Mouse (Mus musculus) lung, embryonic 15.5 days (tissue): ENCODE measurements around the gene Thy1. TPM values are rescaled to one million over a fixed set of nuclear protein-coding genes. Genes with fewer than 3 reads are reported as not detected.
A peak's percentile ranks its signal among the peaks of the same experiment; 100 is the strongest.

Experiments
- ATAC-seq: fragments of 200-750 bp; cut with Nextera tagmentation; 2 replicates; pipeline ENCODE4 v1.8.0; 2017; ENCODE audit warnings: moderate number of reproducible peaks, borderline replicate concordance; ENCODE audit not compliant: low FRiP score, low TSS enrichment; ENCODE audit errors: extremely low read depth
- H3K27ac ChIP-seq: fragments of 300-500 bp; sonication (generic); 2 replicates; pipeline ENCODE4 v1.5.1; 2015; ENCODE audit warnings: moderate library complexity, mild to moderate bottlenecking, inconsistent platforms
- H3K27me3 ChIP-seq: fragments of 300-500 bp; sonication (generic); 2 replicates; pipeline ENCODE4 v1.6.1; 2015; ENCODE audit warnings: inconsistent platforms
- H3K36me3 ChIP-seq: fragments of 300-500 bp; sonication (generic); 2 replicates; pipeline ENCODE4 v1.6.1; 2015; ENCODE audit warnings: inconsistent platforms
- H3K4me1 ChIP-seq: fragments of 300-500 bp; sonication (generic); 2 replicates; pipeline ENCODE4 v1.6.1; 2015; ENCODE audit warnings: inconsistent platforms
- H3K4me2 ChIP-seq: fragments of 300-500 bp; sonication (generic); 2 replicates; pipeline ENCODE4 v1.6.1; 2015; ENCODE audit warnings: inconsistent platforms, mild to moderate bottlenecking, moderate library complexity
- H3K4me3 ChIP-seq: fragments of 300-500 bp; sonication (generic); 2 replicates; pipeline ENCODE4 v1.5.1; 2015; ENCODE audit warnings: mild to moderate bottlenecking, inconsistent platforms
- H3K9ac ChIP-seq: fragments of 300-500 bp; sonication (generic); 2 replicates; pipeline ENCODE4 v1.6.1; 2015; ENCODE audit warnings: inconsistent platforms
- H3K9me3 ChIP-seq: fragments of 300-500 bp; sonication (generic); 2 replicates; pipeline ENCODE4 v1.6.1; 2016; ENCODE audit warnings: inconsistent platforms
- WGBS: fragments of 180-500 bp; shearing (Covaris S2); methylation state at CpG from one replicate; pipeline ENCODE4 v1.1.7; 2015; 5-methylcytosine and 5-hydroxymethylcytosine counted together
- polyA plus RNA-seq: library from polyadenylated mRNA; unstranded; fragments of >200 nt; fragmentation: Nextera tagmentation; extraction: Ambion mirVana; gene quantifications from 2 replicates; pipeline ENCODE4 v1.2.1, GENCODE M21; 2015

Gene Thy1
- polyA plus RNA-seq, result 1.6 and 4.1 TPM in 2 replicates

DNA sequence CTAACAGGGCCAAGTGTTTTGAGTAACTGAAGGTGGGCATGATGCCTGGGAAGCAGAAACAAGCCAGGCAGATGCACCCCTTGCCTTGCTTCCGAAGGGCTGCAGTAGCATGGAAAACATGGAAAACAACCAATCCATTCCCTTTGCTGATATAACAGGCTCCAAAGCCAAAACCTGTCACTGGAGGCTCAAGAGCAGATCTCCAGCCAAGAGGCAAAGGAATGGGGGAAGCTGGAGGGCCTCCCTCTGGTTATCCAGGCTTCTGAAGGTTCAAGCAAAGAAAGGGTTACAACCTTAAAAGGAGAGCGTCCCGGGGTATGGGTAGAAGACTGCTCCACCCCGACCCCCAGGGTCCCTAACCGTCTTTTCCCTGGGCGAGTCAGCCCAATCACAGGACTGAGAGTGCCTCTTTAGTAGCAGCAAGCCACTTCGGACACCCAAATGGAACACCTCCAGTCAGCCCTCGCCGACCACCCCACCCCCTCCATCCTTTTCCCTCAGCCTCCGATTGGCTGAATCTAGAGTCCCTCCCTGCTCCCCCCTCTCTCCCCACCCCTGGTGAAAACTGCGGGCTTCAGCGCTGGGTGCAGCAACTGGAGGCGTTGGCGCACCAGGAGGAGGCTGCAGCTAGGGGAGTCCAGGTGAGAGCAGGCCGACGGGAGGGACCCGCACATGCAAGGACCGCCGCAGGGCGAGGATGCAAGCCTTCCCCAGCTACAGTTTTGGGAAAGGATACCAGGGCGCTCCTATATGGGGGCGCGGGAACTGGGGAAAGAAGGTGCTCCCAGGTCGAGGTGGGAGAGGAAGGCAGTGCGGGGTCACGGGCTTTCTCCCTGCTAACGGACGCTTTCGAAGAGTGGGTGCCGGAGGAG lies at the start of gene Thy1:
Gene Thy1 (plus strand): TSS at position 549 of the 872 bp plus-strand sequence.
- peaks cover 46% of the 10 kb centered on the region for H3K27me3 ChIP-seq
- H3K9ac ChIP-seq, result no peak within 1 kb of the TSS
- peak; percentile 46; the same call in 1 of the 2 replicates for ATAC-seq
- peak within 1 kb of the TSS; percentile 23 for H3K4me3 ChIP-seq
- H3K36me3 ChIP-seq, result no peaks in the 10 kb centered on the region
- H3K9me3 ChIP-seq, result no peaks in the 10 kb centered on the region
- under 1% methylated on average over 30 of the region's 30 CpGs for WGBS
- peak within 1 kb of the TSS; percentile 48 for H3K4me2 ChIP-seq
- H3K4me1 ChIP-seq, result peaks cover 10% of the 10 kb centered on the region
- H3K27ac ChIP-seq, result no peak within 1 kb of the TSS

DNA sequence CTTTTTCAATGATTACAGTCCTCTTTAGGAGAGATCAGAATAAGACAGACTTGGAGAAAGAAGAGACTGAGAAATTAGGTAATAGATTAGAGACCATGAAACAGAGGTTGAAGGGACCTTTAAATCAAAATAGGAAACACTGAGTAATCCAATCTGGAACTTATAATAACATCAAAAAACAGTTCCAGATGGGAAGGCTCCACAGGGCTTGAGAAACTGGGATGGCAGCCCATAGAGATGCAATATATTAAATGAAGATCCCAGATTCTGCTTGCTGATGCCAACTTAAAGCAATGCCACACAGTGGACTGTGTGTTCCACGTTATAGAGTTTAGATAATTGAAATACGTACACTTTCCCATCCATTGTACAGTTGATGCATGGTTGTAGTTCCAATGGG lies 45.5 kb upstream of the Thy1 start:
- peaks cover 11% of the 10 kb centered on the region for H3K4me1 ChIP-seq
- WGBS, result 82% methylated on average over 2 of the region's 2 CpGs
- H3K4me3 ChIP-seq, result no peak overlapping the region
- ATAC-seq, result no peak
- no peak overlapping the region for H3K27ac ChIP-seq
- H3K27me3 ChIP-seq, result no peaks in the 10 kb centered on the region
- H3K9ac ChIP-seq, result no peak overlapping the region
- no peak overlapping the region for H3K4me2 ChIP-seq
- H3K9me3 ChIP-seq, result no peaks in the 10 kb centered on the region
- no peaks in the 10 kb centered on the region for H3K36me3 ChIP-seq

DNA sequence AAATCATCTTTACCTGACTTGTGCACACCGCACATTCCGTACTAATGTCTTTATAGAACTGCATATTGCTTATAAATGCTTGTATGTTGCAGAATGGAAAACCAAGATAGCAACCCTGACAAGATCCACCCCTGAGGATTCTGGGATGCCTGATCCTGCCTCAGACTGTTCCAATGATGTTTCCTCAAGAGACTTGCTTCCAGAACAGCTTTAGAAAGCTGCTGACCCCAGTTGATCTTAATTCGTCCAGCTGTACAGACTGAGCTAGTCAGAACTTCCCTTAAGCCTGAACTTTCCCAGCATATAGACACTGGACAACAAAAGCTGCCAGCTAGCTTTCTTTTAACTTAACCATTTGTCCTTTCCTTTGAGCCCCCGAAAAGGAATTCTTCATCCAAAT lies 44.3 kb upstream of the Thy1 start:
- no peak overlapping the region for H3K27ac ChIP-seq
- no peak overlapping the region for H3K4me3 ChIP-seq
- no peaks in the 10 kb centered on the region for H3K36me3 ChIP-seq
- H3K4me1 ChIP-seq, result 0 out of 2 replicates have a peak, but pooled peaks cover under 1% of the 10 kb centered on the region
- no peak for ATAC-seq
- 79% methylated on average over 4 of the region's 4 CpGs for WGBS
- H3K9me3 ChIP-seq, result no peaks in the 10 kb centered on the region
- H3K9ac ChIP-seq, result no peak overlapping the region
- no peaks in the 10 kb centered on the region for H3K27me3 ChIP-seq
- H3K4me2 ChIP-seq, result no peak overlapping the region

DNA sequence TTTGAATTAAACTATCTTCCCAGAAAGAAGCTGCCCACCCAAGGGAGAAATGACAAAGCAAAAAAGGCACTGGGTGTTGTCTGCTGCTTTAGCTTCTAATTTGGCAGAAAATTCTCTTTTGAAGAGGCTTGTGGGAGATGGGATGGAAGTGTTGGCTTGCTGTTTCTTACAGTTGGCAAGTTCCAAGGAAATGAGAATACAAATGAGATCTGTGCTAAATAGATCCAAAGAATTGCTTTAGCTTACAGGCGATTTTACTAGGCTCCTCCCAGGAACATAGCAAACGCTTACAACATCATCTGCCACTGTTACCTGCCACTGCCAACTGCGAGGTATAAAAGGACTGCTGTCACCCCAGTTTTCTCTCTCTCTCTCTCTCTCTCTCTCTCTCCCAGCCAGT lies 38.8 kb upstream of the Thy1 start:
- no peak overlapping the region for H3K4me3 ChIP-seq
- no peak overlapping the region for H3K9ac ChIP-seq
- WGBS, result 68% methylated on average over 3 of the region's 3 CpGs
- no peaks in the 10 kb centered on the region for H3K9me3 ChIP-seq
- no peak overlapping the region for H3K27ac ChIP-seq
- ATAC-seq, result no peak
- H3K27me3 ChIP-seq, result no peaks in the 10 kb centered on the region
- H3K36me3 ChIP-seq, result no peaks in the 10 kb centered on the region
- no peaks in the 10 kb centered on the region for H3K4me1 ChIP-seq
- H3K4me2 ChIP-seq, result no peak overlapping the region

DNA sequence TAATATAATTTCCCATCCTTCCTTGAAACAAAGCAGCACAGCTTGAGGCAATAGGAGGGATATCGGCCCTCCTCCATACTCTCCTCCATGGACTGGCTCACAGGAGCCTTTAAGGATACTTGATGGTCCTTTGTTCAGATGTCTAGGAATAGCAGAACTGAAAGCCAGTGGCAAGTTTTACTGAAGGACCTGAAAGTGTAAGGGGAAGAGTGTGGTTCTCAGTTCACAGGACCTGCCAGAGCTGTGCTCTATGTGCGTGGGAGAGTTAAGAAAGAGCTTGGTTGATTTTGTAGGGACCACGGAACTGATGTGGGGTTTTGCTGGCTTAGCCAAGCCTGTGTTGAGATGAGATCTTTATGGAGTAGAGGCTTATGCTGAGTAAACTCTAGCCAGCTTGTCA lies 37.9 kb upstream of the Thy1 start:
- Histone ChIP-seq H3K9me3 (no peaks in the 10 kb centered on the region), H3K36me3 (no peaks in the 10 kb centered on the region), H3K4me1 (no peaks in the 10 kb centered on the region), H3K4me3 (no peak overlapping the region), H3K27ac (no peak overlapping the region), H3K27me3 (no peaks in the 10 kb centered on the region), H3K9ac (no peak overlapping the region), H3K4me2 (no peak overlapping the region)
- ATAC-seq, result no peak
- WGBS, result 82% methylated on average over 3 of the region's 3 CpGs

DNA sequence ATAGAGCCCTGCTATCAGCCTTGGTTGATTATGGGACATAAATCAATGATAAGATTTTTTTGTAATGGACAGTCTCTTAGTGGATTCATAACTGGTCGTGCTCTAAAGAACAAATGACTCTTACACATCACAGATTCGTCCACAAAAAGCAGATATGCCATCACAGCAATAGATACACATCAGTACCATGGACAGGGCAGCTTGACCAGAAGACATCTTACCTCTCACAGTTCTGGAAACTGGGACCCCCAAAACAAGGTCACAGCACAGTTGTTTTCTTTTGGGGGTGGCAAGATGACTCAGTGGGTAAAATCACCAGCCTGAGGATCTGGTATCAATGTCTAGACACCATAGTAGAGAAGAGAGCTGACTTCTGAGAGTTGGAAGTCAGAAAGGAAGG lies 35.9 kb upstream of the Thy1 start:
- H3K27ac ChIP-seq, result no peak overlapping the region
- H3K27me3 ChIP-seq, result no peaks in the 10 kb centered on the region
- no peak for ATAC-seq
- no peak overlapping the region for H3K4me2 ChIP-seq
- H3K9me3 ChIP-seq, result no peaks in the 10 kb centered on the region
- WGBS, result 45% methylated on average over 2 of the region's 2 CpGs
- H3K4me1 ChIP-seq, result no peaks in the 10 kb centered on the region
- H3K36me3 ChIP-seq, result no peaks in the 10 kb centered on the region
- no peak overlapping the region for H3K9ac ChIP-seq
- no peak overlapping the region for H3K4me3 ChIP-seq

DNA sequence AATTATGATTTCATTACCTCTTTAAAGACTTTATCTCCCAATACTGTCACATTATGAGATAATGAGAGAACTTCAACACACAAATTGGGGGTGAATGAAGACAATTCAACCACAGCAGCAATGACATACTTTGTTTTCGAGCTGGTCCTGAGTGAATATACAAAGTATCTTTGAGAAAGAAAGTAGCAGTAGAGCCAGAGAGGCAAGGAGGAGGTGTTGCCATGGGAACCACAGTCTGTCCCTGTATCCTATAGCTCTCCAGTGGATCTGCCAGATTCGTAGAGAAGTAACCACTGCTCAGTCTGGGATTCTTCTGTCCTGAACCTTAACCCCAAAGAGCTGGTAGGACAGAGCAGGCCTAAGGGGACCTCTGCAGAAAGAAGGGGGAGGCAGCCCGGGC lies 35.2 kb upstream of the Thy1 start:
- 59% methylated on average over 3 of the region's 3 CpGs for WGBS

DNA sequence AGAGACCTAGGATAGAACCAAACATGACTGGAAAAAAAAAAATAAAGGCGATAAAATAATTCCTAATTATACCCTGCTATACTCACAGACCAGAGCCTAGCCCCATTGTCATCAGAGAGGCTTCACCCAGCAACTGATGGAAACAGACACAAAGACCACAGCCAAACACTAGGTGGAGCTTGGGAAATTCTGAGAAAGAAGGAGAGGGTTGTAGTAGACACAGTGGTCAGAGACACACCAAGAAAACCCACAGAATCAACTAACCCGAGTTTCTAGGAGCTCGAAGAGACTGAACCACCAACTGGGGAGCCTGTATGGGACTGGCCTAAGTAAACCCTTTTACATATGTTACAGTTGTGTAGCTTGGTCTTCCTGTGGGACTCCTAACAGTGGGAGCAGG lies 32.3 kb upstream of the Thy1 start:
- H3K4me2 ChIP-seq, result no peak overlapping the region
- no peak for ATAC-seq
- WGBS, result 76% methylated on average over 3 of the region's 3 CpGs
- H3K27me3 ChIP-seq, result no peaks in the 10 kb centered on the region
- H3K4me3 ChIP-seq, result no peak overlapping the region
- no peak overlapping the region for H3K27ac ChIP-seq
- H3K9ac ChIP-seq, result no peak overlapping the region
- no peaks in the 10 kb centered on the region for H3K9me3 ChIP-seq
- H3K36me3 ChIP-seq, result no peaks in the 10 kb centered on the region
- no peaks in the 10 kb centered on the region for H3K4me1 ChIP-seq

More for the DNA sequence above, 35.2 kb upstream of the Thy1 start:
- Histone ChIP-seq H3K4me3 (no peak overlapping the region), H3K27ac (no peak overlapping the region), H3K27me3 (no peaks in the 10 kb centered on the region), H3K36me3 (no peaks in the 10 kb centered on the region), H3K9ac (no peak overlapping the region), H3K9me3 (no peaks in the 10 kb centered on the region), H3K4me1 (no peaks in the 10 kb centered on the region), H3K4me2 (no peak overlapping the region)
- ATAC-seq, result no peak

DNA sequence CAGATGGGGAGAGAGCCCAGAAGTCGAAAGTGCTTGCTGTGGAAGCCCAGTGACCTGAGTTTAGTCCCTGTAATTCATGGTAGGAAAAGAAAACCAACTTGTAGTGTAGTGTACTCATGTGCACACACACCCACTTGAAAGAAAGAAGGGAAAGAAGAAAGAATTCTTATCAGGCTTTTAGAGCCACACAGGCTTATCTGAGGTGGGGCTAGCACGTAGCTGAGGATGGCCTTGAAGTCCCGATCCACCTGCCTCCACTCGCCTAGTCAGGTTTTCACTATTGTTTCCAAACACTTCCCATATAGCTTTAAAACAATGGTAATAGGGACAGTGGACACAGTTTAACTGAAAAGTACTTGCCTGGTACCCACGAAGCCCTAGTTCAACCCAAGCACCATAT lies 31.5 kb upstream of the Thy1 start:
- H3K9me3 ChIP-seq, result no peaks in the 10 kb centered on the region
- no peak overlapping the region for H3K4me3 ChIP-seq
- no peak overlapping the region for H3K4me2 ChIP-seq
- WGBS, result 59% methylated on average over 5 of the region's 5 CpGs
- H3K36me3 ChIP-seq, result no peaks in the 10 kb centered on the region
- no peak for ATAC-seq
- H3K27me3 ChIP-seq, result no peaks in the 10 kb centered on the region
- H3K4me1 ChIP-seq, result no peaks in the 10 kb centered on the region
- no peak overlapping the region for H3K27ac ChIP-seq
- no peak overlapping the region for H3K9ac ChIP-seq

DNA sequence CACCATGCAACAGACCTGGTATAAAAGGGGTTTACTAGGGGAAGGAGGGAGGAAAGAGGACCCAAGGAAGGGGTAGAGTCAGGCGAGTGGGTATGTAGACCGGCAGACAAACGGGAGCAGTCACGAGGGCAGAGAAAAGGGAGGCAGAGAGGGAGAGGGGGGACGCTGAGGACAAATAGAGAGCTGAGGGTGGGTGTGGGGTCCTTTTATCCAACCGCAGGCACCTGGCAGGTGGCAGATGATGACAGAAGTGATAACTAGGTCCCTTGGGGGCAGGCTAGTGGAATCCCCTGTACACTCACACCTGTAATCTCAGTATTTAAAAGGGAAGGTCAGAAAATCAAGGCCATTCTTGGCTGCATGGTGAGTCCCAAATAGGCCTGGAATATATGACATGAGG lies 31.0 kb upstream of the Thy1 start:
- Histone ChIP-seq H3K4me2 (no peak overlapping the region), H3K4me1 (no peaks in the 10 kb centered on the region), H3K36me3 (no peaks in the 10 kb centered on the region), H3K9ac (no peak overlapping the region), H3K27me3 (no peaks in the 10 kb centered on the region), H3K27ac (no peak overlapping the region), H3K9me3 (no peaks in the 10 kb centered on the region), H3K4me3 (no peak overlapping the region)
- no peak for ATAC-seq
- WGBS, result 48% methylated on average over 6 of the region's 6 CpGs

DNA sequence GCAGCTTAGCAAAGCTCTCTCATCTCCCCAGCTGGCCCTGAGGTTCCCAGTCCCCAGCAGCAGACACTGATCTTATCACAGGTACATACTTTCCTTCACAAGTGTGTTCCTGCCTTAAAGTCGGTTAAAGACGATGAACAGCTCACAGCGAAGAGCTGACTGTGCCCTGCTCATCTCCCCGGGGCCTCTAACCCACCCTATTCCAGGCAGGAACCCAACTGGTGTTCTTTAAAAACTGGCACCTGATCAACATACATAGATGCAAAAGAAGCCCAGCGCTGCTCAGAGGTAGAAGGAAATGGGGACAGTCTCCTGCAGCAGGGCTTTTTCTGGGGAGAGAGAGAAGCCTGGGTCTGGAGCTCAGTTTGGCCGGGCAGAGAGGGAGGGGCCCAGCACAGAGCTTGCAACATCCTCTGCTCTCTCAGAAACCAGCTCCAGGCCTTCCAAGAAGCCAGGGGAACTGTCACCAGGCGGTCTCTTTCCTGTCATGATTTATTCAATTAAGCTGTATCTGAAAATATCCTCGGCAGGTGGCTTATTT lies 30.4 kb upstream of the Thy1 start:
- Histone ChIP-seq H3K36me3 (no peaks in the 10 kb centered on the region), H3K4me3 (no peak overlapping the region), H3K4me2 (no peak overlapping the region), H3K27me3 (no peaks in the 10 kb centered on the region), H3K9me3 (no peaks in the 10 kb centered on the region), H3K27ac (no peak overlapping the region), H3K4me1 (no peaks in the 10 kb centered on the region), H3K9ac (no peak overlapping the region)
- ATAC-seq, result no peak
- WGBS, result 27% methylated on average over 8 of the region's 8 CpGs

DNA sequence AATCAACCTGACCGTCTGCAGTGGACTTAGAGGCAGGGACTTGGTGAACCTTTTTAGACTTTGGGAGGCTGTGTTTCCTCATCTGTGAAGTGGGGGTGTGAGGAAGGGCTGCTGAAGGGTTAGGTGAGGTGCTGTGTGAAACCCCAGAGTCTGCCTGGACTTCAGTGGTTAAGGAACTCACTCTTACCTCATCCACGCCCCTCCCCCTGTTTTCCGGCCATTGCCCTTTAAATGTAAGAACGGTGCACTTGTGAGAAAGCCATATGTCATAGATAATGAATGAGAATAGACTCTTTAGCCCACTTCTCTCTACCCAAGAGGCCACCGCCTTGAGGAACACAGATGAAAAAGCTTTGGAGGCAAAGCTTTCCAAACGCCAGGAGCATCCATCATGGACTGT lies 29.4 kb upstream of the Thy1 start:
- ATAC-seq, result no peak
- 40% methylated on average over 6 of the region's 6 CpGs for WGBS
- Histone ChIP-seq H3K9me3 (no peaks in the 10 kb centered on the region), H3K27me3 (no peaks in the 10 kb centered on the region), H3K4me1 (no peaks in the 10 kb centered on the region), H3K36me3 (no peaks in the 10 kb centered on the region), H3K27ac (no peak overlapping the region), H3K4me3 (no peak overlapping the region), H3K9ac (no peak overlapping the region), H3K4me2 (no peak overlapping the region)
